24 mouse cellular contexts compared by ENCODE assay signal in the genomic region with DNA sequence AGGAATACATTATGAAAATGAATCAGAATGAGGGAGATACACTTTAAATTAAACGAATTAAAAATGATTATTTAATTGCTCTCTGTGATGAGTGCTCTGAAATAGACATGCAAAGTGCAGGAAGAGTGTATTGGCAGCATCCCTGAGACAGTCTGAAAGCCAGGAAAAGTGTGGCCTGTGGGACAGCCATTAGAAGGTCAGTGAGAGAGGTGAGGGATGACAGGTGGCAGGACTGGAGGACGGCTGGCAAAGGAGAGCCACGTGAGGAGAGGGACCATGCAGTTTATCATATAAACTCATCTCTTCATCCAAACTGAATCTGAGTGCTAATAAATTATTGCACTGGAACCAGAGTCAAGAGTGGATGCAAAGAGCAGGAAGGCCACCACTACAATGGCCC.
DNase-seq lines count a peak whose midpoint lies in the region; ATAC-seq and TF ChIP-seq lines count a peak whose summit lies in the region.
"Had no signal": no experiment of that assay in that cellular context is flagged by ENCODE, and none has a peak within 500 bp of the region (broad histone marks: within the 10 kb centered on the region; RNA-seq: fewer than 3 reads in every experiment).

No protein-coding gene starts in this region.

- H3K4me1 ChIP-seq in forebrain, embryonic 14.5 days (ENCODE audit: control insufficient read depth, insufficient read depth, low read length) = 0 out of 2 replicates have a peak, but pooled peaks cover 3% of the 10 kb centered on the region
- H3K4me1 ChIP-seq in forebrain, postnatal 0 days (ENCODE audit: insufficient read depth) = no peaks in the 10 kb centered on the region
- no peaks in the 10 kb centered on the region for H3K4me1 ChIP-seq in hindbrain, embryonic 16.5 days (ENCODE audit: control insufficient read depth, insufficient read depth, low read depth, low read length)
- H3K4me1 ChIP-seq in hindbrain, embryonic 12.5 days = no peaks in the 10 kb centered on the region
- H3K4me1 ChIP-seq: embryonic facial prominence, embryonic 12.5 days; embryonic facial prominence, embryonic 15.5 days; heart, embryonic 10.5 days; heart, embryonic 13.5 days; hindbrain, embryonic 15.5 days; intestine, embryonic 15.5 days; kidney, embryonic 15.5 days had no signal

- no peaks in the 10 kb centered on the region for H3K9me3 ChIP-seq in forebrain, embryonic 14.5 days (replicated peaks; ENCODE audit: control insufficient read depth, low read length)
- H3K9me3 ChIP-seq in forebrain, postnatal 0 days (ENCODE audit: low read length) = no peaks in the 10 kb centered on the region
- H3K9me3 ChIP-seq in hindbrain, embryonic 16.5 days (ENCODE audit: control insufficient read depth, low read length) = no peaks in the 10 kb centered on the region
- no peaks in the 10 kb centered on the region for H3K9me3 ChIP-seq in hindbrain, embryonic 12.5 days (replicated peaks)
- H3K9me3 ChIP-seq: embryonic facial prominence, embryonic 12.5 days; embryonic facial prominence, embryonic 15.5 days; heart, embryonic 10.5 days; heart, embryonic 13.5 days; hindbrain, embryonic 15.5 days; intestine, embryonic 15.5 days; kidney, embryonic 15.5 days had no signal

- no peak overlapping the region for H3K9ac ChIP-seq in forebrain, embryonic 14.5 days (ENCODE audit: low read length)
- H3K9ac ChIP-seq in forebrain, postnatal 0 days = no peak overlapping the region
- H3K9ac ChIP-seq in hindbrain, embryonic 16.5 days (ENCODE audit: low read depth, low read length) = no peak overlapping the region
- H3K9ac ChIP-seq in hindbrain, embryonic 12.5 days = no peak overlapping the region
- H3K9ac ChIP-seq: embryonic facial prominence, embryonic 12.5 days; embryonic facial prominence, embryonic 15.5 days; heart, embryonic 13.5 days; hindbrain, embryonic 15.5 days; intestine, embryonic 15.5 days; kidney, embryonic 15.5 days had no signal

- WGBS in forebrain, embryonic 14.5 days = 79% methylated on average over 3 of the region's 3 CpGs
- 70% methylated on average over 3 of the region's 3 CpGs for WGBS in forebrain, postnatal 0 days
- WGBS in hindbrain, embryonic 16.5 days = 64% methylated on average over 3 of the region's 3 CpGs
- WGBS in hindbrain, embryonic 12.5 days = 80% methylated on average over 3 of the region's 3 CpGs

- H3K4me2 ChIP-seq in forebrain, embryonic 14.5 days (ENCODE audit: low read length) = no peak overlapping the region
- no peak overlapping the region for H3K4me2 ChIP-seq in forebrain, postnatal 0 days (ENCODE audit: low read depth)
- H3K4me2 ChIP-seq in hindbrain, embryonic 16.5 days (ENCODE audit: low read length) = no peak overlapping the region
- H3K4me2 ChIP-seq in hindbrain, embryonic 12.5 days (replicated peaks) = no peak overlapping the region
- H3K4me2 ChIP-seq: embryonic facial prominence, embryonic 12.5 days; embryonic facial prominence, embryonic 15.5 days; heart, embryonic 13.5 days; hindbrain, embryonic 15.5 days; intestine, embryonic 15.5 days; kidney, embryonic 15.5 days had no signal

- ATAC-seq in forebrain, embryonic 14.5 days = 0 out of 2 replicates have a peak, but pooled peaks have one; percentile 32
- ATAC-seq in forebrain, postnatal 0 days = no peak
- ATAC-seq in hindbrain, embryonic 16.5 days = no peak; the same call in 1 of the 2 replicates
- no peak for ATAC-seq in hindbrain, embryonic 12.5 days (ENCODE audit: low FRiP score)
- ATAC-seq: CD4-positive, CD25-positive, alpha-beta regulatory T cell, adult 4 months; intestine, embryonic 15.5 days had no signal

- H3K36me3 ChIP-seq in forebrain, embryonic 14.5 days (ENCODE audit: control insufficient read depth, insufficient read depth, low read length) = no peaks in the 10 kb centered on the region
- no peaks in the 10 kb centered on the region for H3K36me3 ChIP-seq in forebrain, postnatal 0 days (ENCODE audit: insufficient read depth)
- H3K36me3 ChIP-seq in hindbrain, embryonic 16.5 days (ENCODE audit: control insufficient read depth, insufficient read depth, low read length) = no peaks in the 10 kb centered on the region
- H3K36me3 ChIP-seq in hindbrain, embryonic 12.5 days = no peaks in the 10 kb centered on the region
- H3K36me3 ChIP-seq: embryonic facial prominence, embryonic 12.5 days; embryonic facial prominence, embryonic 15.5 days; heart, embryonic 10.5 days; heart, embryonic 13.5 days; hindbrain, embryonic 15.5 days; intestine, embryonic 15.5 days; kidney, embryonic 15.5 days had no signal

- no peak overlapping the region for H3K27ac ChIP-seq in forebrain, embryonic 14.5 days (ENCODE audit: low read depth, low read length)
- no peak overlapping the region for H3K27ac ChIP-seq in forebrain, postnatal 0 days (ENCODE audit: low read depth, low read length)
- H3K27ac ChIP-seq in hindbrain, embryonic 16.5 days (ENCODE audit: low read depth, low read length) = peak overlapping the region; percentile 32; the same call in 1 of the 2 replicates
- H3K27ac ChIP-seq in hindbrain, embryonic 12.5 days = no peak overlapping the region
- H3K27ac ChIP-seq: embryonic facial prominence, embryonic 12.5 days; embryonic facial prominence, embryonic 15.5 days; heart, adult 2 months; heart, embryonic 10.5 days; heart, embryonic 13.5 days; hindbrain, embryonic 15.5 days; intestine, embryonic 15.5 days; kidney, embryonic 15.5 days had no signal

- no peak overlapping the region for H3K4me3 ChIP-seq in forebrain, embryonic 14.5 days (ENCODE audit: low read depth, low read length)
- H3K4me3 ChIP-seq in forebrain, postnatal 0 days (ENCODE audit: low read depth, low read length) = no peak overlapping the region
- H3K4me3 ChIP-seq in hindbrain, embryonic 16.5 days (ENCODE audit: low read length) = no peak overlapping the region
- no peak overlapping the region for H3K4me3 ChIP-seq in hindbrain, embryonic 12.5 days
- H3K4me3 ChIP-seq: embryonic facial prominence, embryonic 12.5 days; embryonic facial prominence, embryonic 15.5 days; heart, adult 2 months; heart, embryonic 10.5 days; heart, embryonic 13.5 days; hindbrain, embryonic 15.5 days; intestine, embryonic 15.5 days; kidney, embryonic 15.5 days had no signal

- no peak for TF ChIP-seq CTCF in forebrain, postnatal 0 days (IDR thresholded peaks at IDR 0.05; ENCODE audit: low read depth)

- H3K27me3 ChIP-seq in forebrain, embryonic 14.5 days (replicated peaks; ENCODE audit: control insufficient read depth, insufficient read depth, low read length) = no peaks in the 10 kb centered on the region
- no peaks in the 10 kb centered on the region for H3K27me3 ChIP-seq in forebrain, postnatal 0 days (ENCODE audit: insufficient read depth, low read length)
- H3K27me3 ChIP-seq in hindbrain, embryonic 16.5 days (replicated peaks; ENCODE audit: control insufficient read depth, insufficient read depth, low read length) = no peaks in the 10 kb centered on the region
- no peaks in the 10 kb centered on the region for H3K27me3 ChIP-seq in hindbrain, embryonic 12.5 days
- H3K27me3 ChIP-seq: embryonic facial prominence, embryonic 12.5 days; embryonic facial prominence, embryonic 15.5 days; heart, embryonic 13.5 days; hindbrain, embryonic 15.5 days; intestine, embryonic 15.5 days; kidney, embryonic 15.5 days had no signal

- peak; percentile 24 to 56 for DNase-seq in cerebellum, postnatal 10 days
- no peak for DNase-seq in cerebellum, adult 8-10 months
- DNase-seq in forebrain, embryonic 14.5 days (ENCODE audit: low spot score) = no peak
- DNase-seq in forebrain, postnatal 0 days = no peak
- no peak for DNase-seq in thymus, postnatal 25 days
- DNase-seq: adrenal gland, adult 2 months; adrenal gland, postnatal 14 days; gastrocnemius, postnatal 10 days; gastrocnemius, postnatal 36 days; heart, adult 2 months; heart, postnatal 14 days; heart, postnatal 4 days; kidney, adult 11 months; kidney, adult 8-10 months had no signal

Comparison
In these comparisons a context has a peak if more than half of its experiments do, and no peak if none do; other contexts are left out.
1. DNase-seq: peak in cerebellum, postnatal 10 days (2 of 2); none in cerebellum, adult 8-10 months (single experiment), forebrain, embryonic 14.5 days (single experiment), forebrain, postnatal 0 days (single experiment) and thymus, postnatal 25 days (single experiment).